Mouse (Mus musculus) gastrocnemius, postnatal 4 days (tissue): ENCODE results near the gene Gpa33. TPM values are rescaled to one million over a fixed set of nuclear protein-coding genes. Genes with fewer than 3 reads are reported as not detected.

Source experiments
- DNase-seq, 2 experiments: peaks; one replicate each; pipeline ENCODE4 v3.0.0; 2021 to 2022; ENCODE audit warnings: low spot score in 2 of 2, mixed read lengths in 2 of 2
- long read RNA-seq, 2 experiments: library from polyadenylated mRNA; stranded (forward); transcript quantifications; one replicate each; pipeline ENCODE4 v2.0.0; 2021
- total RNA-seq, 2 experiments: library from RNA; stranded (reverse); gene quantifications; 2 replicates each; pipeline ENCODE4 v1.2.3; 2021

The Gpa33 gene
- total RNA-seq = not detected
- long read RNA-seq, experiment 1 = 0 reads
- long read RNA-seq, experiment 2 = 0 reads

DNA sequence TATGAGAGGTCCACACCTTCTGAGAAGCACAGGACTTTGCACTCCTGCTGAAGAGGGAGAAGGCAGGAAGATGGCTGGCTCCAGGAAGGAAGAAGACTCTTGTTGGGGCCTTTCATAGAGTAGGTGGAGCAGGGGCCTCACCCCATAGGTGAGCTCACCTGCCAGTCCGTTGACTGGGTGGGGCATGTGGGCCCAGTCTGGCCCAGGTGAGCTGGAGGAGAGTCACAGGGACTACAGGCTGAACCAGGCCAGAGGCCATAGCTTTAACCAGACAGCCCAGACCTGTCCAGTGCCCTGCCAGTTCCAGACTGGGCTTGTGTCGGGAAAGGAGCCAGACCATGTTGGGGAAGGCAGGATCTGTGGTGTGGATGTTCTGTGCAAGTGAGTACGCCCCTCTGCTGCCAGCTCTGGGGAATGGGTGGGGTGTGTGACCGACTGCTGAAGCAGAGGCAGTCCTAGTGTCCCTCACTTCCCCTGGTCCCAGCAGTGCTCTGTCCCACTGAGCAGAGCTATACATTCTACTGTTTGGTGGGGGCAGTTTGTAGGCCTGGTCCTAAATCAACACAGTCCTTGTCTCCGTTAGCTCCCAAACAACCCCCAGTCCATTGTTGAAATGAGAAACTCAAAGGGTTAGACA lies at the start of gene Gpa33:
Gene Gpa33 (plus strand): TSS at position 15 of the 637 bp plus-strand sequence.
- DNase-seq = no peak

DNA sequence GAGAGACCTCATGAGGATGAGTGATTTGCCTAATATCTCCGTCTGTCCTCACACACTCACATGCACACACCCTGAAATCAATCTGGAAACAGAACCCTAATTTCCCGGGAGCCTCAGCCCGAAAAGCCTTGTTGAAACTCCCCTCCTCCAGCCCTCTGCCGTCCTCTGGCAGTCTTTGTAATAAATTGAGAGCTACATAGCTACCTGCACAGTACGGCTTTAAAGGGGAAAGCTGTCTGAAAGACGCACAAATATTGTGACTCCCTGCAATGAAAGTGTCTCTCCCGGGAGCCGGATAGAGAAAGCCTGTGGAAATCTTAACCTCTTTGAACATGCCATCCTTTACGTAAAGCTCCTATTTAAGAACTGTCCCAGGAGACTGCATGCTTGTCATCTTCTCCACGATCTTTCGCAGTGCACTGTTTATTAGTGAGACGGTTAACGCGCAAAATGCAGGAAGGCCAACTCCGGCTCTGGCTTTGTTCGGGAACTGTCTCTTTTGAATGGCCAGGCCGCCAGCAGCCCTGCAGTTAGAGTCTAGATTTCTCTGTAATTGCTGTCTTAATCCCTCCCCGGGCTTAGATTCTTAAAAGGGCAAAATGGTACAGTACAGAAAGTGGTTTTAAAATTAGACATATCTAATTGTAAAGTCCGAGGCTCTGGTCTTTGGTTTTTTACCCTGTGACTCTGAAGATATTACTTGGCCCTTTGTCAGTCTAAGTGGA lies 41.4 kb upstream of the Gpa33 start:
- DNase-seq = no peak

DNA sequence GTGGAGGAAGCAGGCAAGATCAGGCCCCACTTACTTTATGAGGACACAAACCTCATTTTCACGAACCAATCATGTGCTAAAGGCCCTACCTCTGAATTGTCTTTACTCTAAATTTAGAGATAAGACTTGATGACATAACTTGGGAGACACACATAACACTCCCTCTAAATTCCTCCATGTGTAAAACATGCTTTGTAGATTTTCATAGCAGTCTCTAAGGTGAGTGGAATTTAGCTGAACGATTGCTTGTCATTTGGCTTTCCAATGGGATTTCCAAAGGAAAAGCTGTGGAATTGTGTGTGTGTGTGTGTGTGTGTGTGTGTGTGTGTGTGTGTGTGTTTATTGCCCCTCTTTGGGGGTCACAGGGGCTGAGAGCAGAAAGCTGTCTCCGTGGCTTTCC lies 40.7 kb upstream of the Gpa33 start:
- DNase-seq = no peak

DNA sequence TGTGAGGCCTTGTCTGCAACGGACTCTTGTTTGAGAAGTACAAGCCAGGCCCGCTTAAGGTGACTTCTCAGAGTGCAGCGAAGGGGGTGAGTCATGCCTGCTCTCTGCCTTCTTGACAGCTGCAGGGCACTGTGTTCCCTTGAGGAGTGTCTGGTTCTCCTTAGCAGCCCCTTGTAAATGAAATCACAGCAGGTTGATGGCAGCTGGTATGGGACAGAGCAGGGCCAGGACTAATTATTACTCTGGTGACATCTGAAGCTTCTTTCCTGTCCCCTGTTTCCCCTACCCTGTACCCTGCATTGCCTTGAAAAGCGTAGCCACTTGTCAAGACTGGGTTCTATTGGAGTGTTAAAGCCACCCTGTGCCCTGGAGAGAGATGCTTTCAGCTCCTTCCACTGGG lies 40.3 kb upstream of the Gpa33 start:
- no peak for DNase-seq

DNA sequence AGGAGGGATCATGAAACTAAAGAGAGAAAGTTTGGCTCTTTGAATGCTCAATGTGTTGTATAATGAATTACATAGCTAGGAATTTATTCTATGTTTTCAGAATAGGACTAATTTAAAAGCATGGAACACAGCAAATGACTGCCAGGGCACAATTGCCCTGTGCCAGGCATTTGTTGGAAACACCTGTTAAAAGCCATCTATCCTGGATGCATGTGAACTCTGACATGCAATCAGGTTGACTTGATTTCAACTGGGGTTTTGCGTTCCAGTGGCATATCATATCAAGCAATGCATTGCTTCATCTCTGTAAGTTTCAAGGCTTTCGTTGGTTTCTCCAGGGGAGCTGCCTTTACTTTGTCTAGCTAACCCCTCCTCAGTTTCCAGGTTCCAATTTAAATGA lies 39.7 kb upstream of the Gpa33 start:
- DNase-seq = no peak

DNA sequence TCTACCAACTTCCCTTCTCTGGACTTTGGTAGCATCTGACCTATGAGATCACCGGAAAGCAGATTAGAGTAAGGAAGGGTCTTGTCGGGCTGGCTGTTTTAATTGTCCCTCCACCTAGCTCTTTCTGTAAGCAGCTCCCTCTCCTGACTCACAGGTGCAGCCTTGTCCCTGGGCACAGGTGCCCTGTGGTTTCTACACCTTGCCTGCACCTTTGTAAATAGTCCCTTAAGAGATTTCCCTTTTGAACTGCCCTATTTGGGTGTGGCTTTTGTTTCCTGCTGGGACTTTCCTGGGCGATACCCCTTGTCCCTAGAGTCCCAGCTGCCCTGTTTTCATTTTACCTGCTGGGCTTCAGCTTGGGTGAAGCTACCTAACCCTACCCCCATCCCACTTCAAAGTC lies 35.6 kb upstream of the Gpa33 start:
- DNase-seq = no peak

DNA sequence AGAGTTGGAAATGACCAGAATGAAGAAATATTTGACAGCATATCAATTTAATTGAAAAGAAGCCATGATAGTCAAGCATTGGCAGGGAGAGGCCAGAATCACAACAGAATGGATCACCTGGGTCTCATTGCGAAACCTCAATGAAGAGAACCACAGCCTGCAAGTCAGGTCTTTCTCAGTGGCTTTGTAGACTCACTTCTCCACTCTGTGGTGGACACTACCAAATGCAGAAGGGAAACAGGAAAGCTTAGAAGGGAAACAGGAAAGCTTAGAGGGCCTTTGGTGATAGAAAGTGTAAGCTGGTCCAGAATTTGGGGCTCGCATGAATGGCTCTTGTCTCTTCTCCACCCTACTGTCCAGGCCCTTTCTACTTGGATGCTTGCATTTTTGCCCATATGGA lies 31.9 kb upstream of the Gpa33 start:
- DNase-seq = no peak

DNA sequence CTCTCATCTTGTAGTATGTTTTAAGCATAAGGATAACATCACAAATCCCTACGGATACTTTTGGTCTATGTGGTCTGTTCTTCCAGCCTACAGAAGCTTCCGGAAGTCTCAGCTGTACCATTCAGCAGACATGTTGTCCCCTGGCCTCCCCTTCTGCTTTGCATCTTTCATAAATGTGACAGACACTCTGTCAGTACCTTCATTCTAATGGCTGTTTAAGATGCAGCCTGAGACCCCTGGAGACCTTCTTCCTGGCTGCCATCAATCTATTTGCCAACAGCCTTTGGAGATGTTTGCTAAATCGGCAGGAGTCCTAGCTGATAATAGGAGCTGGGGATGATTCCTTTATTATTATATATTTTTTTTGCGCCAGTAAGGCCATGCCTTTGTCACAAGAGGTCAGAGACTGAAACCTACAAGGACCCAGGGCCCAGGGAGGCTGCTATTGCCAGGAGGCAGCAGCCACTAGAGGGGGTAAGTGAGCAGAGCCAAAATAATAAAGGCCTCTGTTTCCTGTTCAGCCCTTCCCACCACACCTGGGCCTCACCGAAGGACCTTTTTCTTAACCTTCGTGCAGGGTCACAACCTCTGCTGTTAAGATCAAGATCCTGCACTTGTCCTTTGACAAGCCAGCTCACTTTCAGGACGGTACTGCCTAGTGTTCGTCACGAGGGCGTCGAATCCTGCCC lies 27.0 kb upstream of the Gpa33 start:
- no peak for DNase-seq

DNA sequence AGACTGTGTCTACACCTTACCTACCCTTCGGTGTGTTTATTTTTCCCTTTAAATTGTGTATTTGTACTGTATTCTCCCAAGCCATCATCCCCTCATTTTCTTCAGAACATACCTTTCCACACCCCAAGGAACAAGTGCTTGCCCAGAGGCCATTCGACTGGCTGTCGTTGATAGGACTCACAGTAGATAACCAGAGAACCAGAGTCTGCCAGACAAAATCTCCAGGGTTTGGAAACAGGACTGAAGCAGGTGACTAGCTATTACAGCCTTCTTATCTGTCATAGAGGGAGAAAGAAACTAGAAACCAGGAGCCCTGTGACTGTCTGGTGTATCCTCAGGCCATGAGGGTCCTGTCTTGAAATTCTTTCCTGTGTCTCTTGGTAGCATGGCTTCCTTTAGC lies 25.2 kb upstream of the Gpa33 start:
- DNase-seq = no peak

DNA sequence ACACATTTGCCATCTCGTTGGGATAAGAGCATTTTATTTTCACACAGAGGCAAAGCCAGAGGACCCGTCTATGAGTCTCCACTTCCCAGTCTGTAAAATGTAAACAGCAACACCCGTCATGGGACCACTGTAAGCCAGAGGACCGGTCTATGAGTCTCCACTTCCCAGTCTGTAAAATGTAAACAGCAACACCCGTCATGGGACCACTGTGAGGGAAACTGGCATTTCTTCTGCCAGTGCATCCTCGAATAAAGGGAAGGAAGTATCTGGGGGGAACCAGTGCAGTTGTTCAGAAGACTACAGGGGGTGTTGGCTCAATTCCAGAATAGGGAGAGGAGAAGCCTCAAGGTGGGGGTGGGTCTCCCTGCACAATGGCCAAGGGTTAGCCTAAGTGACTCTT lies 24.6 kb upstream of the Gpa33 start:
- DNase-seq = no peak

DNA sequence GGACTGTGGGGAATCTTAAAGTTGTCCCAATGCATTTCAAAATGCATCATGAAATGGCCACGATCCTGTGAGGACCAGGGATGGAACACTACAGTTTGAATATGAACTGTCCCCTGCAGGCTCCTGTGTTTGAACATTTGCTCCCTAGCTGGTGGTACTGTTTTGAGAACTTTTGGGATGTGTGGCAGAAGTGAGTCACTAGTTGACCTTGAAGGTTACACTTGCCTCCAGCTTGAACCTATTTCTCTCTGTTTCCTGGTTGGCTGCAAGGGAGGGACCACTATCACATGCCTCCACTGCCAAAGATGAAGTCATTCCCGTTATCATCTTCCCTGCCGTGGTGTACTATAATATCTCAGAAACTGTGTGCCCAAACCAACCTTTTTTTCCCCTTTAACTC lies 15.1 kb upstream of the Gpa33 start:
- no peak for DNase-seq

DNA sequence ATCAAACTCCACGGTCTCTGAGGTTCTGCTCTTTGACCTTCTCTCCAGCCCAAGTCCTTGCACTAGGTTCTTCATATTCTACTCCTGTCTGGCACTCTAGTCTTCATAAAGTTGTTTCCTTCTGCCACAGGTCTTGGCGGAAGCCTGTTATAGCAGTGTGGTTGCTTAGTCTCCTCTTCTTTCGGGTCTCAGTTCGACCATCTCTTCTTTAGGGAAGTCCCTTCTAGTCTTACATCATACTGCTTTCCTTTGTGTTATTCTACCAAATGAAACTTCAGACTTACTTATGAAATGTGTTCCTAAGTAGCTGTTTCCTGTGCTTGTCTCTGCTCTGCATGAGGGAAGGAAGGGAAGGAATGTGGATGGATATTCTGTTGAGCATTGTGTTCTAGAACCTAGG lies 14.3 kb upstream of the Gpa33 start:
- DNase-seq = no peak

DNA sequence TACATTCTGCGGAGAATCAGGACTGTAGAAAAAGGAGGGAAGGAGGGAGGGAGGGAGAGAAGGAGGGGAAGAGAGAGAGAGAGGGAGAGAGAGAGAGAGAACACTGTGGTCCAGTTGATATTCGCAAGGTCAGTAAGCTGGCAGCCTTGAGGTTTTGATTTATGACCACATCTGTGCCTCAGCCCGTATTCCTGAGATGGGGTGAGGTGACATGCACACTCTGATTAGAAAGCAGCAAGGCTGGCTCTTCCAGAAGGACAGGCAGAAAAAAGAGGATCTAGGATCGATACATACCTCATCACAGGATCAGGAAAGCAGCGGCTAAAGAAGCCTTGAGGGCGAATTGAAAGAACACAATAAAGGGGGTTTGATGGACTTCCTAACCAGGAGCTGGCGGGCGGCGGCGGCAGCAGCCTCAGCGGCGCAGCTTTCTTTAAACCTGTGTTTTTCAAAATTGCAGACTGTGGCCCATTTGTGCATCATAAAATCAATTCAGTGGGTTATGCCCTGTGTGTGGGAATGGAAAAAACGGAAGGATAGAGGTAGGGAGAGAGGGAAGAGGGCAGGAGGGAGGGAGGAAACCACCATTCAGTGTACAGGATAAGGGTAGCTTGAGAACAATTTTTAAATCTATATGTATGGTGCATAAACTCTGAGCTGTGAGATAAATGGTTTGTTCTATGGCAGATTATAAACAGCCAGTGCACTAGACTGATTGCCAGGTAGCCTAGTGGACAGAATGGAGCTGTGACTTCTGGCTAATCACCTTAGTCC lies 12.0 kb upstream of the Gpa33 start:
- no peak for DNase-seq

DNA sequence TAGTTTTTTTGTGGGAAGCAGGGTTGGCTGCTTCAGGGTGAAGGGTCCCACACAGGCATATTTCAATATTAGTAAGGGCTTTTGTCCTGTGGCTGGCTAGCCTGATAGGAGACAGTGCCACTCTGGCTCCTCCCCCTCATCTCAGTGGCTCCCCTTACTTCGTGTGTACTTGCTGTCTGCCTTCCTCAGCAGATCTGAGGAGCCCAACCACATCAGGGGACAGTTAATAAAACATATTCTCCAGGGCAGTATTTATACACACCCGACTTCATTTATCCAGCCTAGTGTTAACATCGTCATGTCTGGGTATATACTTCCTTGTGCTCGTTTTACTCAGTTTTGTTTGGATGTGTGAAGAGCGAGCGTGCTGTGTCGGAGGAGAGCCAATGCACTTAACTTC lies 7.9 kb upstream of the Gpa33 start:
- no peak for DNase-seq

DNA sequence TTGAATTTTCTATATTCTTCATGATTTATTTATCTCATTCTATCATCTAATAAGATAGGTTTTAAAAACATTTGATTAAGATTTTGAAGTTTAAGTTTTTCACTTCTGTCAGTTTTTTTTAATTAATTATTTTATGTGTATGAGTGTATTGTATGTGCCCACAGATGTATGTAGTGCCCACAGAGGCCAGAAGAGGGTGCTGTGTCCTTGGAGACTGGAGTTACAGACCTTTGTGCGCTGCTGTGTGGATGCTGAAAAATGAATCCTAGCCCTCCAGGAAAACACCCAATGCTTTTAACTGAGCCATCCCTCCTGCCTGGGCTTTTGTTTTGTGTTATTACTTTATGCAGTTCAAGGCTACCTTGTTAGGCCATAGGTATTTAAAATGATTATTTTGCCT lies 7.0 kb upstream of the Gpa33 start:
- no peak for DNase-seq

DNA sequence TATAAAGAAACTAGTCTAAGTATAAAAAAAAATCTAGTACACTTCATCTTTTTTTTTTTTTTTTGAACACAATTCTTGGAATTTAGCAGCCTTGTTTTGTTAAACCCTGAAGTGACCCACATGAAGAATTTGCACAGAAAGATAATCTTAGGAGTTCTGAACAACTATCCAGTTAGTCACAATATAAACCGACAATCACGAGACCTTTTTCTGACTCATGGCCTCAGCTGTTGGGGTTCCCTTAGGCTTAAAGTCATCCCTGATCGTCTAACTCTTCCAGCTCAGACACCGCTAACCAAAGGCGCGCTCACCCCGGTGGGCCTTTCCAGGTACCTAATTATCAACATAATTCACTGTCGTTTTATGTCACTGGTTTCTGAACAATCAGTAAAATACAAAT lies 6.3 kb upstream of the Gpa33 start:
- DNase-seq = no peak

DNA sequence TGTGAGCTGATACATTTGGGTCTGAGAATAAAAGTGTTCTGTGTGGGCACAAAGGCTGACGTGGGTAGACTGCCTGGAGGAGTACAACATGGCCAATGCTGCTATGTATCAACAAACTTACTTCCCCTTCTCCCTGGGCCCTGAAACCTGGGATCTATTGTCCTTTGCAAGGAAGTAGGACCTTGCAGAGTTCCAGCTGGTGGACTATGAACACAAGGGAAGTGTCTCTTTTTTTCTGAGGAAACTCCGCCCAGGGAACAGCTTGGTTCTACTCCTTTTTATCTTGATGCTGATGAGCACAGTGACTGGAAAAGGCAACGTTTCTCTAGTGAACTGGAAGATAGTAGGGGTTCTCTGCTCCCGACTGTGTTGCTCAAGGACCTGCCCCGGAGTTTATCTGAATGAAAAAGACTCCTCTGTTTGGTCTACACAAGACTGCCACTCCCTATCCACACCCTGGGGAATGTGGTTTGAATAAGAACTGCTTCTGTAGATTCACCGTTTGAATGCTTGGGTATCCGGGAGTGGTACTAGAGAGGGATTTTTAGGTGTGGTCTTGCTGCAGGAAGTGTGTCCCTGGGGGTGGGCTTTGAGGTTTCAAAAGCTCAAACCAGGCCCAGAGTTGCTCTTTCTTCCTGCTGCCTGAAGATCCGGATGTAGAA lies 5.0 kb upstream of the Gpa33 start:
- no peak for DNase-seq

DNA sequence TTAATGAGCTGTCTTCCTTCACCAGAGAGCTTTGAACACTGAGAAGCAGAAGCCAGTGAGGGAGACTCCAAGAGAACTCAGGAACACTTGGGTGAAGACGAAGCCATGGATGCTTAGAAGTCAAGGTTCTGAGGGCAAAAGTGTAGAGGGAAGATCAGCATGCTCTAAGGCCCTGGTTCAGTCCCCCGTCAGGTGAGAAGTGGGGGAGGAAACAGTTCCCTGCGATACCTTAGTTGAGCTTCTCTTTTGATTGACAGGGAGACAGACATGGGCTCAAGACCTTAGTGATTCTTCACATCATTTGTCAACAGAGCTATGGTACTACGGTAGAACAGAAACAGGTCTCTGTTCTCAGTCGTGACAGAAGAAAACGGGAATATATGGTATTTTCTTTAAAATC lies 3.7 kb upstream of the Gpa33 start:
- no peak for DNase-seq

DNA sequence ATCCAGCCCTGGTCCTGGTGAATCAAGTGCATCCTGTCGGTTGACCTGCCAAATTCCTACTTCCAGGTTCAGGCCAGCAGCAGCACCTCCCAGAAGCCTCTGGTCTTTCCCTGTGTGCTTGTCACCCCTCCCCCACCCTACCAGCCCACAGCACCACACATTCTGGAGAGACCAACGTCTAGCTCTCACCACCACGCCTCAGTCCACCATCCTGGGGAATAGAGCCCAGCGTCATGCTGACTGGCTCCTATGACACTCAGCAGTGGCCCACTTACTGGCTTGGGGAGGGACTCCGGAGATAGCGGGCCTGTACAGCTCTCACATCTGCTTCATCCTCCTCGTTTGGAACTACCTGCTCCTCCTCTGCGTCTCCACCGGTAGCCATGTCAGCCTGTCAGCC lies 3.2 kb upstream of the Gpa33 start:
- no peak for DNase-seq

DNA sequence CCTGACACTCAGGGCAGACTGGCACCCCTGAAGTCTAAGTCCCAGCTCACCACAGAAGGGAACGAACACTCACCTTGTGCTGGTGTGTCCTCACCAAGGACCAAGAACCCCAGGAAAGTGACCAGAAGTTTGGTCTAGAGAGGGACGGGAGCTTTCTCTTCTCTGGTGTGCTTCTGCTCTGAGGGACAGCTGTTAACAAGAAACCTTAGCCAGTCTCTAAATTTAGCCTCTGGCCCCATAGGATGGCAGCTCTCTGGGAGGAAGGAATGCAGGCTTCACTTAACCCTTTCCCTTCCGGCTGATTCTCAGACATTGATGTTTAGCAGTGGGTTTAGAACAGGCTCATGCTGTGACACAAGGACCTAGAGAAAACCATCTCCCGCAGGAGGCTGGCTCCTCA lies 2.3 kb upstream of the Gpa33 start, which contains the start of gene Dusp27:
Gene Dusp27 (minus strand): TSS at position 204 of the 400 bp plus-strand sequence.
- no peak for DNase-seq

DNA sequence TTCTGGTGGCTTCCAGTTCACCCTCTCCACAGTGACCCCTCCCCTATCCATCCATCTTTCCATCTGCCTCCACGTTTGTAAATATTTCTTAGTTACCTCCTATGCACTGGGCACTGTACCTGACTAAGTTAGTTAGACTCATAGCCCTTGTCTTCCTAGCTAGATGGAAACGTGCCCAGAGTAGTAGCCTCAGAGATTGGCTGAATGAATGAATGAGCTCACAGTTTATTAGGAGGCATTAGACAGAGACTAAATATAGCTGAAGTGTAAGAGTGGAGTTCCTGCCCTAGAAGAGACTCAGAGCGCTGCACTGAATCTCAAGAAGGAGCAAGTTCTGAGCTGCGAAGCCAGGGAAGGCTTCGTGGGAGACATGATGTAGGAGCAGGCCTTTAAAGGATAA lies 1.5 kb upstream of the Gpa33 start:
- no peak for DNase-seq
